Mouse (Mus musculus) MEL (cell line): Measurements from ENCODE around the gene Dnah10.

ENCODE experiments used
- CHD1 ChIP-seq: IDR thresholded peaks from 2 replicates; pipeline ENCODE4 v1.6.1; 2012; ENCODE audit warnings: low read depth, mild to moderate bottlenecking, inconsistent platforms, low read length, improper control_type of control experiment
- CHD2 ChIP-seq: IDR thresholded peaks from 2 replicates; pipeline ENCODE4 v1.6.1; 2011; ENCODE audit warnings: low read length, improper control_type of control experiment
- CTCF ChIP-seq, 3 experiments: IDR thresholded peaks in 2 of 3; conservative IDR thresholded peaks in 1 of 3; 2 replicates each; pipeline ENCODE4 v1.5.1; 2011 to 2012; ENCODE audit warnings: low read length in 3 of 3, low read depth in 2 of 3, mild to moderate bottlenecking in 2 of 3, improper control_type of control experiment in 1 of 3, inconsistent platforms in 1 of 3, mixed read lengths in 1 of 3, moderate library complexity in 1 of 3; ENCODE audit not compliant: control insufficient read depth in 1 of 3, insufficient read depth in 1 of 3, poor library complexity in 1 of 3, severe bottlenecking in 1 of 3
- EP300 ChIP-seq, 2 experiments: IDR thresholded peaks; 2 replicates each; pipeline ENCODE4 v1.6.1; 2011; ENCODE audit warnings: improper control_type of control experiment in 2 of 2, low read length in 2 of 2, low read depth in 1 of 2, mild to moderate bottlenecking in 1 of 2
- GATA1 ChIP-seq: IDR thresholded peaks from 2 replicates; pipeline ENCODE4 v1.6.1; 2011; ENCODE audit warnings: low read depth, low read length, improper control_type of control experiment
- MAFK ChIP-seq: IDR thresholded peaks from 2 replicates; pipeline ENCODE4 v1.6.1; 2011; ENCODE audit warnings: low read depth, mild to moderate bottlenecking, low read length, improper control_type of control experiment, borderline replicate concordance
- MAX ChIP-seq: IDR thresholded peaks from 2 replicates; pipeline ENCODE4 v1.6.1; 2011; ENCODE audit warnings: low read length, improper control_type of control experiment
- MYC ChIP-seq: IDR thresholded peaks from 2 replicates; pipeline ENCODE4 v1.6.1; 2011; ENCODE audit warnings: low read depth, mild to moderate bottlenecking, low read length, improper control_type of control experiment, moderate library complexity
- POLR2A ChIP-seq, 2 experiments: IDR thresholded peaks; 2 replicates each; pipeline ENCODE4 v1.6.1; 2011 to 2012; ENCODE audit warnings: low read length in 2 of 2, mild to moderate bottlenecking in 2 of 2, control low read depth in 1 of 2, improper control_type of control experiment in 1 of 2, low read depth in 1 of 2, moderate library complexity in 1 of 2; ENCODE audit not compliant: control insufficient read depth in 1 of 2, insufficient read depth in 1 of 2, poor library complexity in 1 of 2
- RAD21 ChIP-seq: IDR thresholded peaks from 2 replicates; pipeline ENCODE4 v1.6.1; 2011; ENCODE audit warnings: mild to moderate bottlenecking, low read depth, low read length, improper control_type of control experiment
- RCOR1 ChIP-seq: IDR thresholded peaks from 2 replicates; pipeline ENCODE4 v1.6.1; 2012; ENCODE audit warnings: low read depth, mild to moderate bottlenecking, inconsistent platforms, low read length, improper control_type of control experiment
- SMC3 ChIP-seq: IDR thresholded peaks from 2 replicates; pipeline ENCODE4 v1.6.1; 2011; ENCODE audit warnings: low read depth, low read length, improper control_type of control experiment
- ZC3H11A ChIP-seq: IDR thresholded peaks from 2 replicates; pipeline ENCODE4 v1.6.1; 2012; ENCODE audit warnings: low read depth, mild to moderate bottlenecking, inconsistent platforms, low read length, improper control_type of control experiment
- ZNF384 ChIP-seq: IDR thresholded peaks from 2 replicates; pipeline ENCODE4 v1.6.1; 2012; ENCODE audit warnings: low read depth, mild to moderate bottlenecking, inconsistent platforms, low read length, improper control_type of control experiment

DNA sequence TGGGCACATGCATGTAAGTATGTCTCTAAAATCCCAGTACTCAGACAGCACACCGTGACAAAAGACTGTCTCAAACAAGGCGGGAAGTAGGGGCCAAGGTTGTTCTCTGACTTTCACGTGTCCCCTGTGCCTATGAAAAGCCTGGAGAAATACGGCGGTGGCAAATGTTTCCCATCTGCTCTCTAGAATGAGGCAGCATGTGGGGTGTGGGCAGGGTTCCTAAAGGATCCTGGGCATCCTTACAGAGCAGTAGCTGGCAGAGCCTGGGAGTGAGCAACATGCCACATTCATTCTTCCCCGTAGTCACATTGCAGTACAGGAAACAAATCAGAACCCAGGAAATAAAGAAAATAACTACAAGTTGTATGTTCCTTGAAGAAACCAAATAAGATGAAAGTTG is 159.0 kb downstream of the Dnah10 start:
- TF ChIP-seq GATA1 = no peak
- TF ChIP-seq CTCF (IDR thresholded peaks at IDR 0.05 in 2 of 3, conservative IDR thresholded peaks at IDR 0.05 in 1 of 3; ENCODE audit: control insufficient read depth in 1 of 3, insufficient read depth in 1 of 3, low read depth in 2 of 3, low read length in 3 of 3, poor library complexity in 1 of 3, severe bottlenecking in 1 of 3) = no peak
- TF ChIP-seq CHD1 = no peak
- TF ChIP-seq ZC3H11A = no peak
- no peak for TF ChIP-seq MAFK
- no peak for TF ChIP-seq POLR2A (IDR thresholded peaks at IDR 0.05; ENCODE audit: control insufficient read depth in 1 of 2, insufficient read depth in 1 of 2, low read depth in 1 of 2, low read length in 2 of 2, poor library complexity in 1 of 2)
- no peak for TF ChIP-seq EP300 (IDR thresholded peaks at IDR 0.05; ENCODE audit: low read depth in 1 of 2, low read length in 2 of 2)
- TF ChIP-seq MAX = no peak
- no peak for TF ChIP-seq MYC
- no peak for TF ChIP-seq RCOR1
- no peak for TF ChIP-seq SMC3
- no peak for TF ChIP-seq CHD2
- TF ChIP-seq RAD21 = no peak
- TF ChIP-seq ZNF384 = no peak
